Mouse (Mus musculus): ENCODE measurements around the gene Slc25a22. TPM values are rescaled to one million over a fixed set of nuclear protein-coding genes. Genes with fewer than 3 reads are reported as not detected.

Gene Slc25a22
- 109 and 120 TPM in 2 replicates for polyA plus RNA-seq (2015; fragmentation: Nextera tagmentation; extraction: Ambion mirVana)

- peak within 1 kb of the TSS; percentile 80 for H3K9ac ChIP-seq
- peaks cover 50% of the 10 kb centered on the region for H3K4me1 ChIP-seq
- WGBS, result 5% methylated on average over 53 of the region's 53 CpGs
- H3K4me3 ChIP-seq, result peak within 1 kb of the TSS; percentile 74
- peak within 1 kb of the TSS; percentile 92 for H3K4me2 ChIP-seq
- H3K9me3 ChIP-seq, result no peaks in the 10 kb centered on the region
- peaks cover 5% of the 10 kb centered on the region; the same call in 1 of the 2 replicates for H3K36me3 ChIP-seq (replicated peaks)
- ATAC-seq (replicated peaks), result peak; percentile 76
- H3K27ac ChIP-seq, result peak within 1 kb of the TSS; percentile 87
- no peaks in the 10 kb centered on the region for H3K27me3 ChIP-seq (replicated peaks)
Observed at GRCm38 (mm10) chr7:141437178-141438120, at the start of gene Slc25a22. TSS of gene Slc25a22 (minus strand) at chr7:141437892.

GRCm38 (mm10) chr7:141487141-141487540 lies 49.4 kb upstream of the Slc25a22 start:
- Histone ChIP-seq H3K4me1 (peaks cover 27% of the 10 kb centered on the region), H3K4me2 (no peak overlapping the region), H3K27ac (no peak overlapping the region), H3K4me3 (no peak overlapping the region), H3K36me3 (replicated peaks) (no peaks in the 10 kb centered on the region), H3K27me3 (replicated peaks) (no peaks in the 10 kb centered on the region; the same call in 1 of the 2 replicates), H3K9me3 (no peaks in the 10 kb centered on the region), H3K9ac (no peak overlapping the region)
- no peak for ATAC-seq (replicated peaks)
- 81% methylated on average over 7 of the region's 7 CpGs for WGBS

GRCm38 (mm10) chr7:141486239-141486638 lies 48.5 kb upstream of the Slc25a22 start:
- H3K9ac ChIP-seq, result no peak overlapping the region
- H3K4me3 ChIP-seq, result no peak overlapping the region
- H3K27ac ChIP-seq, result no peak overlapping the region
- H3K9me3 ChIP-seq, result no peaks in the 10 kb centered on the region
- 86% methylated on average over 1 of the region's 1 CpGs for WGBS
- H3K27me3 ChIP-seq (replicated peaks), result no peaks in the 10 kb centered on the region; the same call in 1 of the 2 replicates
- no peaks in the 10 kb centered on the region for H3K36me3 ChIP-seq (replicated peaks)
- H3K4me1 ChIP-seq, result peaks cover 33% of the 10 kb centered on the region
- ATAC-seq (replicated peaks), result no peak
- H3K4me2 ChIP-seq, result no peak overlapping the region

- WGBS, result 84% methylated on average over 2 of the region's 2 CpGs
- no peak for ATAC-seq (replicated peaks)
- Histone ChIP-seq H3K27ac (no peak overlapping the region), H3K9me3 (no peaks in the 10 kb centered on the region), H3K36me3 (replicated peaks) (no peaks in the 10 kb centered on the region), H3K4me2 (no peak overlapping the region), H3K4me3 (no peak overlapping the region), H3K27me3 (replicated peaks) (no peaks in the 10 kb centered on the region; the same call in 1 of the 2 replicates), H3K9ac (no peak overlapping the region), H3K4me1 (peaks cover 39% of the 10 kb centered on the region)
Observed at GRCm38 (mm10) chr7:141485606-141486005, 47.9 kb upstream of the Slc25a22 start.

- Histone ChIP-seq H3K9me3 (no peaks in the 10 kb centered on the region), H3K36me3 (replicated peaks) (no peaks in the 10 kb centered on the region), H3K27me3 (replicated peaks) (no peaks in the 10 kb centered on the region; the same call in 1 of the 2 replicates), H3K4me3 (no peak overlapping the region), H3K4me2 (no peak overlapping the region), H3K4me1 (peaks cover 41% of the 10 kb centered on the region), H3K9ac (no peak overlapping the region), H3K27ac (no peak overlapping the region)
- ATAC-seq (replicated peaks), result no peak
- WGBS, result 62% methylated on average over 2 of the region's 2 CpGs
Observed at GRCm38 (mm10) chr7:141485186-141485585, 47.5 kb upstream of the Slc25a22 start.

GRCm38 (mm10) chr7:141484186-141485120 lies 46.8 kb upstream of the Slc25a22 start:
- ATAC-seq (replicated peaks), result no peak
- no peaks in the 10 kb centered on the region for H3K36me3 ChIP-seq (replicated peaks)
- no peaks in the 10 kb centered on the region; the same call in 1 of the 2 replicates for H3K27me3 ChIP-seq (replicated peaks)
- H3K4me3 ChIP-seq, result no peak overlapping the region
- peaks cover 41% of the 10 kb centered on the region for H3K4me1 ChIP-seq
- WGBS, result 74% methylated on average over 5 of the region's 5 CpGs
- no peak overlapping the region for H3K9ac ChIP-seq
- no peaks in the 10 kb centered on the region for H3K9me3 ChIP-seq
- H3K4me2 ChIP-seq, result no peak overlapping the region
- no peak overlapping the region for H3K27ac ChIP-seq

- no peak for ATAC-seq (replicated peaks)
Observed at GRCm38 (mm10) chr7:141483114-141483653, 45.5 kb upstream of the Slc25a22 start.

GRCm38 (mm10) chr7:141482531-141483024 lies 44.9 kb upstream of the Slc25a22 start:
- H3K27me3 ChIP-seq (replicated peaks), result peaks cover 4% of the 10 kb centered on the region; the same call in 1 of the 2 replicates
- H3K9me3 ChIP-seq, result no peaks in the 10 kb centered on the region
- peak overlapping the region; percentile 89 for H3K4me2 ChIP-seq
- peak overlapping the region; percentile 70 for H3K4me3 ChIP-seq
- peak overlapping the region; percentile 74 for H3K27ac ChIP-seq
- WGBS, result 7% methylated on average over 11 of the region's 11 CpGs
- peaks cover 41% of the 10 kb centered on the region for H3K4me1 ChIP-seq
- peak; percentile 23 for ATAC-seq (replicated peaks)
- H3K36me3 ChIP-seq (replicated peaks), result no peaks in the 10 kb centered on the region
- peak overlapping the region; percentile 68 for H3K9ac ChIP-seq

More at GRCm38 (mm10) chr7:141483114-141483653, 45.5 kb upstream of the Slc25a22 start:
- H3K27me3 ChIP-seq (replicated peaks), result no peaks in the 10 kb centered on the region; the same call in 1 of the 2 replicates
- no peaks in the 10 kb centered on the region for H3K36me3 ChIP-seq (replicated peaks)
- 79% methylated on average over 6 of the region's 6 CpGs for WGBS
- H3K9me3 ChIP-seq, result no peaks in the 10 kb centered on the region
- peak overlapping the region; percentile 70 for H3K4me3 ChIP-seq
- peaks cover 41% of the 10 kb centered on the region for H3K4me1 ChIP-seq
- no peak overlapping the region for H3K27ac ChIP-seq
- H3K9ac ChIP-seq, result no peak overlapping the region
- peak overlapping the region; percentile 89 for H3K4me2 ChIP-seq

- under 1% methylated on average over 74 of the region's 81 CpGs for WGBS
- Histone ChIP-seq H3K4me1 (peaks cover 41% of the 10 kb centered on the region), H3K4me3 (peak overlapping the region; percentile 70), H3K27ac (peak overlapping the region; percentile 74), H3K4me2 (peak overlapping the region; percentile 89), H3K9ac (peak overlapping the region; percentile 68), H3K36me3 (replicated peaks) (no peaks in the 10 kb centered on the region), H3K9me3 (no peaks in the 10 kb centered on the region), H3K27me3 (replicated peaks) (peaks cover 11% of the 10 kb centered on the region)
- ATAC-seq (replicated peaks), result peak; percentile 62
Observed at GRCm38 (mm10) chr7:141481498-141482401, 44.1 kb upstream of the Slc25a22 start.

- Histone ChIP-seq H3K9ac (no peak overlapping the region), H3K9me3 (no peaks in the 10 kb centered on the region), H3K4me2 (peak overlapping the region; percentile 89), H3K4me3 (peak overlapping the region; percentile 70), H3K27ac (peak overlapping the region; percentile 74; the same call in 1 of the 2 replicates), H3K27me3 (replicated peaks) (peaks cover 12% of the 10 kb centered on the region), H3K4me1 (peaks cover 45% of the 10 kb centered on the region), H3K36me3 (replicated peaks) (no peaks in the 10 kb centered on the region)
- WGBS, result 8% methylated on average over 10 of the region's 10 CpGs
- ATAC-seq (replicated peaks), result peak; percentile 43; the same call in 1 of the 2 replicates
Observed at GRCm38 (mm10) chr7:141480842-141481497, 43.3 kb upstream of the Slc25a22 start.
